Mouse (Mus musculus) testis, adult 2 months (tissue): ENCODE measurements around the gene Strada.

Source experiments
- CTCF ChIP-seq: fragments of 200-500 bp; IDR thresholded peaks from 2 replicates; pipeline ENCODE4 v1.5.1; 2012; ENCODE audit warnings: low read depth, mild to moderate bottlenecking, inconsistent platforms, low read length, moderate library complexity; ENCODE audit not compliant: control insufficient read depth, insufficient read depth, insufficient replicate concordance
- POLR2A ChIP-seq: fragments of 200-500 bp; IDR thresholded peaks from 2 replicates; pipeline ENCODE4 v1.6.1; 2012; ENCODE audit warnings: low read depth, mild to moderate bottlenecking, inconsistent platforms, low read length, moderate library complexity; ENCODE audit not compliant: control insufficient read depth

DNA sequence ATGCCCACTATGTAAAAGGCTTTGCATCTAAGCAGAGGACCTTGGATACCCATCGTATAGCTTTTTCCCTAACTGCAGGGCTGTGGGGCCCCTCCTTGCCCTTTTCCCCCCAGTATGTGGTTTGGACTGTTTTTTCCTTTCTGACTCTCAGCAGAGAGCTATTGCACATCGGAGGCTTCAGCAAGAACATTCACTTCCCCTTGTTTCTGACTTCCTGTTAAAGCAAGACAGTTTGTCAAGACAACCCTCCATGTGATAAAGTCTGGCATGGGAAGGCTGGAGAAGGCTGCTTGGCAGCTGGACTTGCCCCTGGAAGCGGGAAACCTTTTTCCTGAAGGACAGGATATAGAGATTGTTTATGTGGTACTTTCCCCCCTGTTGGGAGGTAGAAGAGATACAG lies 79.2 kb downstream of the Strada start:
- TF ChIP-seq CTCF (no peak), POLR2A (no peak)
